Mouse (Mus musculus): ENCODE measurements at regions not wholly inside any gene's neighbourhood (a gene's known extent, or its start where the extent isn't known, plus 50 kb on each side); places are given as distances from the start of the nearest gene placed in this dataset.

GRCm38 (mm10) chr2:78159877-78160485 is 213.8 kb upstream of the Cwc22 start:
- peak; percentile 56 to 87 for DNase-seq (ENCODE audit: low spot score in 2 of 2)

DNA sequence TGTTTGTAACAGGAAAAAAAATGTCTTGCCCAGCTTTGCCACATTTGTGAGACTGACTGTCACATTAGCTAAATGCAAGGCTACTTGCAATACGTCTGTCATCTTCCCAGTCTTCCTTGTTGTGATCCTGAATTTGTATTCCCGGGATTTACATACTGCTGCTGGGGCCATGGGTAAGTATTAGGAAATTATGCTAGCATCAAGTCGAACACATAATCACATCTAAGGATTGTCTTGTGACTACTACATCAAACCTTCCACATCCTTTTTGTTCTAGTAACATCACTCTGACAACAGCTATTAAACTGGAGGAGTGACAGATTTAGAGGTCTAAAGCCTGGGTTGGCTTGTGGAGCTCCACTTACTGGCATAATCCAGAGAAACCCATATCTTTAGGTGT is 164.2 kb upstream of the Cwc22 start:
- no peak for DNase-seq (ENCODE audit: low spot score in 2 of 2)

GRCm38 (mm10) chr2:78095536-78095935 is 149.4 kb upstream of the Cwc22 start:
- no peak for DNase-seq (ENCODE audit: low spot score in 2 of 2)

DNA sequence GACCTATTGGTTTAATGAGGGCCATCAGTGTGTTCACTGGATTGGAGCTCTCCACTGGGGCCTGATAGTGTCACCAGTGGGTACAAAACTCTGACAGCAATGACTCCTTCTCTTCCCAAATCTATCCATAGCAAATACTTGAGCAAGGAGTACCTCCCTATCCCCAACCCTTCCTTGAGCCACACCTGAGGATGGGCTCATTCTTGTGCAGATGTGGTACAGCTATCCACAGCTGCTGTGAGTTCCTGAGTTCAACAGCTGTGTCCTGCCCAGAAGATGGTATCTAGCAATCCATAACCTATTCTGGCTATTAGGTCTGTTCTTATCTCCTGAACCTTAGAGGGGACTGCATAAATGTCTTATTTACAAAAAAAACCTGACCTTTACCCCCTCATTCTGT is 148.7 kb upstream of the Cwc22 start:
- no peak for DNase-seq (ENCODE audit: low spot score in 2 of 2)

GRCm38 (mm10) chr2:78064321-78065037 is 118.3 kb upstream of the Cwc22 start:
- no peak for DNase-seq (ENCODE audit: low spot score in 2 of 2)

- no peak for DNase-seq (ENCODE audit: low spot score in 2 of 2)
These were observed 113.7 kb upstream of the Cwc22 start for GRCm38 (mm10) chr2:78059801-78060416.

DNA sequence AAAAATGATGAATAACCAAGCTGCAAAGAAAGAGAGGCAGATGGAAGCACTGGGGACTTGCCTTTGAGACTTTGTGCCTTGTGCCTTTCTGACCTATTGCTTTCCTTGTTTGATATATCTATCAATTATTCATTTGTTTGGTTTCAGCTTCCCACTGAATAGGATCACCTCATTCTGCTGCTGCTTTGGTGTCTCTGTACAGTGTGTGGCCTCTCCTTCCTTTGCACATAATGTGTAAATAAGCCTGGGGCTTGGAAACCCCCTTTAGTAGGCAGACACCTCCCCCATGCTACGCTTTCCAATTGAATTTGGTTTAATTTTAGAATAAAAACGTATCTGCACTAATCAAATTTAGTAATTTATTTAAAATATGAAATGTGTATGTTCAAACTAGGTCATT is 112.8 kb upstream of the Cwc22 start:
- no peak for DNase-seq (ENCODE audit: low spot score in 2 of 2)

- DNase-seq (ENCODE audit: low spot score in 2 of 2): no peak
These were observed 107.7 kb upstream of the Cwc22 start for GRCm38 (mm10) chr2:78053910-78054309.

DNA sequence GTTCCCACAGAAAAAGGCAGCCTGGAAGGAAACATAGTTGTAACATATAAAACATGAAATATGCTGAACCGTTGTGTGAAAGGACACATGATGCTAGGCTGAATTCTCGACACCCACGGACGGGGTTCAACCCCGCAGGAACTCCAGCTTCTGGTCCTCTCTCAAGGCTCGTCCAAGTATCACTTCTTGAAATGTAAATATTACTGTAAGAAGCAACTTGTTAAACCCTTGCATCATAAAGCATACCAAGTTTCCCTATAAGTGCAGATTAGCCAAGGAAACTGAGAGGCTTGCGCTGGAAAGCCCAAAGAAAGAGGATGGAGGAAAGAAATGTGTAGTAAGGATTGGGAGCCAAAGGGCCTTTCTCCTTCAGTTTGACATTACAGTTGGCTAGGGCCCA is 104.4 kb upstream of the Cwc22 start:
- no peak for DNase-seq (ENCODE audit: low spot score in 2 of 2)

DNA sequence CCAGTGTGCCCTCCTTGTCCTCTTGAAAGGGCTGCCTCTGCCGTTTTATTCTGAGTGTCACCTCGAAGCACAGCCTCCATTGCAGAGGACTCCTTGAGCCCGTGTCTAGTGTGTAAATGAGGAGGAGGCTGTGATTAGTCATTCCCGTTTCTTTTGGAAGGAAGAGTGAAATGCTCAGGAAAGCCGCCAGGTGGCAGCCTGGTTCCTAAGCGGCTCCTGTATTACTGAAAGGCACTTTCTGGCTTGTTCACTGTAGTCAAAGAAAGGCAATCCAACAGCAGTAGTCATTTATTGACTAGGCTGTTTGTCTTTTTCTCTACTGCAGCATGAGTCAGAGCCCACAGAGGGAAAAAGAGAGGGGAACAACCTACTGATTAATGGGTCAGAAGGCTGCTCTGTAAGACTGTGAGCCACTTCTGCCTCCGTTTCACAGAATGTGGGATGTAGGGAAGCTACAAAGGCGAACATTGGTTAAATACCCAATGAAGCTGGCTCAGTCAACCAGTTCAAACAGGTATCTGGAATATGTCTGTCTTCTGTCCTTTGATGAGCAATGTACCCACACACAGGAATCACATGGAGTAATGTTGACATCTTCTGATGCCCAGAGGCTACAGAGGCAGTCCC is 103.2 kb upstream of the Cwc22 start:
- DNase-seq (ENCODE audit: low spot score in 2 of 2): peak; percentile 88 to 96

DNA sequence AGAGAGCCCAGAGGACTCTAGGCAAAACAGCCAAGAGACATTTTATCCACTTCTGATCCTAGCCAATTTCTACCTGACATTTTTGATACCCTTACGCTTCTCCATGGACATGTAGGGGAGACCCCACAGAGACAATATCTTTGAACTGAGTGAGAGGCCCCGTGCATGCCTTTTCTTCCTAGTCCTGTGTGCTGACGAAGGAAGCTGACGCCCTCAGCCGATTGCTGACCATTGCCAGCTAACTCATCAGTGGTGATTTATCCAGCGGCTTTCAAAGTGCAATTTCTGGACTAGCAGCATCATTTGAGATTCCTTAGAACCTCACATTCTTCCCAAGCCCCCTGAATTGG is 102.5 kb upstream of the Cwc22 start:
- DNase-seq (ENCODE audit: low spot score in 2 of 2): peak in 1 of 2 experiments; percentile 1

DNA sequence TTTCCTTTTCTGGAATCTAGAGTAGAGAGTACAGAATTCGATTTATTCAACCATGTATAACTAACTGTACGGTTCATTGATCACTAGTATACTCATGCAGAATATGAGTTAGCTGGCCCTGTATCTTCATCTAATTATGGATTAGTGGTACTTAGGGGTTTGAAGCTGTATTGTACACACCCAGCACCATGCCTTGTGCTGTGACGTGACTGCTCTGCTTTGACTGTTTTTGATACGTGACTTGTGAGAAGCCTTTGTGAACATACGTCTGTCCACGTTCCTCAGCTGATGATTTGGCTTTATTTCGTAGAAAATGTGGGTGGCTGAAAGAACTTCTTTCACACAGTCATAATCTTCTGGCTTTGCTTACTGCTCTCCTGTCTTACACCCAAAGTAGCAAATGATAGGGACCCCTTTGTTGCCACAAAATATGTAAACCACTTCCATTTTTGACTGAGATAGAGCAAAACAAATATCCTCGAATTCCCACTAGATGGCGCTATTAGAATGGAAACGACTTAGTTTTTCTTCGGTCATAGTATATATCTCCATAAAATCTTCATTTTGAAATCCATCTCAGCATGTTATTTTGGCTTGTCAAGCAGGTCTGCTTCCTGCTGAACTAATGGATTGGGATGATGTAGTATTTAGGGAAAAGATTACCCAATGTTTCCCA is 102.0 kb upstream of the Cwc22 start:
- peak in 1 of 2 experiments; percentile 44 for DNase-seq (ENCODE audit: low spot score in 2 of 2)

DNA sequence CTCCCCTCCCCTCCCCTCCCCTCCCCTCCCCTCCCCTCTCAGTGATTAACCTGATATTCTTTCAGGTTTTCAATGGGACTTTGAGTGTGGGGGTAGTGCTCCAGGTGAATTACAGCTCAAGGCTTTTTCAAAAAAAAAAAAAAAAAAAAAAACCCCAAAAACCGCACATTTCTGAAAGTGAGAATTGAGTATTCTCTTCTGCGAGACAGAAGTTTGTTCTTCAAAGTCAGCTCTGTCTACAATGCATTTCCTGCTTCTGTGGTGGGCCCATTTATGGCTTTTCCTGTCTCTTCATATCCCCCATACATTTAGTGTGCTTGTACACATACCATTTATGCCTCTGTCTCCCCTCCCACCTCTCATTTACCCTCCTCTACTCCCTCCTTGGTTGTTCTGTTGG is 81.1 kb upstream of the Cwc22 start:
- DNase-seq (ENCODE audit: low spot score in 2 of 2): no peak

DNA sequence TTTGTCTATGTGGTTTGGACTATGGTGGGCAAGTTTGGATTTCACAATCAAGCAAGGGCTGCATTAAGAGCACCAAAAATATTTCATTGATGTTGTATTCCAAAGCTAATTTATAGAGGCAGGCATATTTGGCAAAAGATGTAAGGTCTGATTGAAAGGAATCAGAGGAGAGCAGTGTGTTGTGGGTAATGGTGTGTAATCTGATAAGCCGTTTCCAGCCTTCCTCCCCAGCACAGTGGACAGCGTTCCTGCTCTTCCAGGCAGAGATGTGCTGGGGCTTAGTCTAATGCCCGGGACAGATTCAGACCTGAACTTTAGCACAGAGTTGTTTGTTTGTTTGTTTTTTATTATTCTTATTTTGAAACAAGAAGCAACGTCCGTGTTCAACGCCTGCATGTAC is 80.6 kb upstream of the Cwc22 start:
- DNase-seq (ENCODE audit: low spot score in 2 of 2): no peak

DNA sequence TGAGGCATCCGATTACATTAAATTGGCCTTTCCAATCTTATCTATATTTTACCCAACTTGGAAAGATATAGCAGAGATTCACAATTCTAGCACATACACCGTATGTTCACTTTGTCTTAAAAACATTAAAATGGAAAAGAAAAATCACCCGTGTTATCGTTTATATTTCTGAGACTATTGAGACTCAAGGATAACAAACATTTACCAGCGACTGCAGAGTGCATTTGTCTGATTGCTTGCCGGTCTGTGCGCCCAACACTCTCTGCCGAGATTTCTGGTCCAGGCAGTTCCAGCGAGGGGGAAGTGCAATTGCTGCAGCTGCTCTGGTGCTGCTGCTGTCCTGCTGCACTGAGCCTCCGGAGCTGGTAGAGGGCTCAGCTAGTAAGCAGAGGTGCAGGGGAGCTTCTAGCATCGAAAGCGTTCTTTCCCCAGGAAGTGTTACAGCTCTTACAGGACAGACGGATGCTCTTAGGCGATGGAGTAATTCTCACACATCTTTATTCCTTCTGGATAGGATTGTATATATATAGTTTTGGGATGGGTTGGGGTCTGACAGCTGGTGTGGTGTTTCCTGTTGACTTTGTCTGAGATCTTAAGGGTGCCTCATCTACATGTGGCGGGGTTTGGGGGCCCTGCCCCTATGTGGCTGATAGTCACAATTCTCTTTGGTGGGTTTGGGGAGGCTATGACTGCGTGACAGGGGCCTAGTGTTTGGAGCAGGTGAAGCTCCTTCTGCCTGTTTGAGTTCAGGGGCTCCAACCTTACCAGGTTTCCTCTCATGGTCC is 79.7 kb upstream of the Cwc22 start:
- no peak for DNase-seq (ENCODE audit: low spot score in 2 of 2)

DNA sequence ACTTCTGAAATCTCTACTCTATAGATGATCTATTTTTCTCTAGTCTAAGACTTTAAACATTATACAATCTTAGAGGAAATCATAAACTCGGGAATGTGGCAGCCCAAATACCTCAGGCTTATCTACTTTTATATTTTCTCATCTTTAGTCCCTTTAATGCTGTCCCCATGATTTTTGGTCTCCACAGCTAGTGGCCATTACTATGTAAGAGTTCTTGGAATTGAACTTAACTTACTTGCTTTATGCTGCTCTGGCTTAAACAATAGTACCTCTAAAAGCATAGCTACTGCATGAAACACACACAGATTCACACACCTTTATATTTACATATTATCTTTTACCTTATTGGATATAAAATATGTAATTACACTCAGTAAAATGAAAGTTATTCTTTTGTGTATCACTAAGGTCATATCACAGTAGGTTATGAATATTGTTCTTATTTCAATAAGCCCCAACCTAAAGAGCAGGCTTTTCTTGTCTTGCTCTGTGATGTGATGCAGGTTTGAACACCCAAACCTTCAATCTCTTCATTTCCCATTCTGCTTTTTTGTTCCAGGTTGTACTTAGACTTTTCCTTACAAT is 78.9 kb upstream of the Cwc22 start:
- DNase-seq (ENCODE audit: low spot score in 2 of 2): no peak

DNA sequence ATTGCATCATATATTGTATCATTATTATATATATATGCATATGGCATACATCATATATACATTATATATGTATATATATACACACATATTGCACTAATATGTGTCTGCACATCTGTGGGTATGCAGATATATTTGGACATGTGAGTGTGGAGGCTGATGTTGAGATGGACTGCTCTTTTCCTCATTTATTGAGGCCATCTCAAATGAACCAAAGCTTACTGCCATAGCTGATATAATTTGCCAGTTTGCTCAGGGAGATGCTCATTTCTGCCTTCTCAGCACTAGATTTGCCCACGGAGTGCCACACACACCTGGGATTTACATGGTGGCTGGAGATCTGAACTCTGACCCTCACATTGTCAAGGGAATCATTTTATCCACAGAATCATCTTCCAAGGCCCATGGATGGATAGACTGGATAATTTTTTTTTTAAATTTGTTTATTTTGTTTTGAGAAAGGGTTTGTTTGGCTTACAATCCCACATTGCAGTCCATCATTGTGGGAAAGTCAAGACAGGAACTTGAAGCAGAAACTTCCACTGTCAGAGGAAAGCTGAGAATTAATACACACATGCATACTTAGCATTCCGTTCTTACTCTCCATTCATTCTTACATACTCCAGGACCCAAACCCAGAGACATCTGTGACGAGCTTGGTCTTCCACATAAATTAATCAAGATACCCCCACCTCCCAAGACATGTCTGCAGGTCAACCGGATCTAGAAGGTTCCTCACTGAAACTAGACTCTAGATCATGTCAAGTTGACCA is 77.9 kb upstream of the Cwc22 start:
- DNase-seq (ENCODE audit: low spot score in 2 of 2): no peak

- no peak for DNase-seq (ENCODE audit: low spot score in 2 of 2)
These were observed 77.2 kb upstream of the Cwc22 start for GRCm38 (mm10) chr2:78023416-78023815.

GRCm38 (mm10) chr2:78022756-78023155 is 76.6 kb upstream of the Cwc22 start:
- DNase-seq (ENCODE audit: low spot score in 2 of 2): no peak

- peak in 1 of 2 experiments; percentile 11 for DNase-seq (ENCODE audit: low spot score in 2 of 2)
These were observed 75.7 kb upstream of the Cwc22 start for GRCm38 (mm10) chr2:78021905-78022304.

Data from layer of hippocampus, adult 18-20 months (tissue).